Mouse (Mus musculus) liver, embryonic 11.5 days (tissue): ENCODE measurements around the gene Sfta2. TPM values are rescaled to one million over a fixed set of nuclear protein-coding genes. Genes with fewer than 3 reads are reported as not detected.

Experiments used
- ATAC-seq: fragments of 200-750 bp; cut with Nextera tagmentation; replicated peaks from 2 replicates; pipeline ENCODE4 v1.8.0; 2017; ENCODE audit warnings: moderate number of reproducible peaks, mild to moderate bottlenecking, moderate TSS enrichment, moderate library complexity; ENCODE audit not compliant: low FRiP score
- DNase-seq: peaks from one replicate; pipeline ENCODE4 v3.0.0-alpha.2; 2017; ENCODE audit warnings: low spot score
- H3K27ac ChIP-seq: fragments of 300-500 bp; sonication (generic); 2 replicates; pipeline ENCODE4 v1.5.1; 2014; ENCODE audit warnings: mild to moderate bottlenecking, low read depth, low read length, control low read depth
- H3K27me3 ChIP-seq: fragments of 300-500 bp; sonication (generic); replicated peaks from 2 replicates; pipeline ENCODE4 v1.6.1; 2014; ENCODE audit warnings: low read length, mixed read lengths; ENCODE audit not compliant: control insufficient read depth, insufficient read depth
- H3K36me3 ChIP-seq: fragments of 300-500 bp; sonication (generic); 2 replicates; pipeline ENCODE4 v1.6.1; 2014; ENCODE audit warnings: mild to moderate bottlenecking, low read length, moderate library complexity, mixed read lengths; ENCODE audit not compliant: control insufficient read depth, insufficient read depth
- H3K4me1 ChIP-seq: fragments of 300-500 bp; sonication (generic); replicated peaks from 2 replicates; pipeline ENCODE4 v1.6.1; 2014; ENCODE audit warnings: low read length, mixed read lengths; ENCODE audit not compliant: control insufficient read depth, insufficient read depth
- H3K4me2 ChIP-seq: fragments of 300-500 bp; sonication (generic); 2 replicates; pipeline ENCODE4 v1.6.1; 2014; ENCODE audit warnings: mild to moderate bottlenecking, control low read depth, moderate library complexity
- H3K4me3 ChIP-seq: fragments of 300-500 bp; sonication (generic); 2 replicates; pipeline ENCODE4 v1.5.1; 2014; ENCODE audit warnings: low read depth, low read length, control low read depth
- H3K9ac ChIP-seq: fragments of 300-500 bp; sonication (generic); 2 replicates; pipeline ENCODE4 v1.6.1; 2014; ENCODE audit warnings: low read depth, low read length, control low read depth
- H3K9me3 ChIP-seq: fragments of 300-500 bp; sonication (generic); 2 replicates; pipeline ENCODE4 v1.6.1; 2016; ENCODE audit warnings: low read length, inconsistent platforms, mixed read lengths; ENCODE audit not compliant: control insufficient read depth
- WGBS: fragments of 180-500 bp; shearing (Covaris S2); extraction: QIAGEN DNeasy Blood & Tissue Kit; methylation state at CpG from one replicate; pipeline ENCODE4 v1.1.7; 2014; 5-methylcytosine and 5-hydroxymethylcytosine counted together
- polyA plus RNA-seq: library from polyadenylated mRNA; unstranded; fragments of >200 nt; fragmentation: Nextera tagmentation; extraction: Ambion mirVana; gene quantifications from 2 replicates; pipeline ENCODE4 v1.2.1, GENCODE M21; 2014

Sfta2 gene
- polyA plus RNA-seq, 1 experiment from 2014 or later: 0.32 TPM

DNA sequence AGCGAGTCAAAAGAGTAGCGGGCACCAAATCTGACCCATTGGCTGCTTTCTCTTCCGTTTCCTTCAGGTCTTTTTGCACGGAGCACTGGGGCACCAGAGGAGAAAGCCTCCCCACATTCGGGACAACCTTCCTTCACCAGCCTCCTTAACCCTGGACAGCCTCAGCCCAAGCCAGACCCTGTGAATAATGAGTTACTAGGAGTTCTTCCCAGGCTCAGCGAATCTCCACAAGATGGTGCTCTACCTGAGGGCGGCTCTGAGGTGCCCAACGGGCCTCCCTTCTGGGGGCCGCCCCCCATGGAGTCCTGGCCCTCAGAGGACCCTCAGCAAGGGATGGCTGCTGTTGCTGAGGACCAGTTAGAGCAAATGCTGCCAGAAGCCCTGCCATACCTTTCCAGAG, 33.6 kb upstream of the Sfta2 start:
- 23% methylated on average over 9 of the region's 9 CpGs for WGBS
- H3K4me1 ChIP-seq: no peaks in the 10 kb centered on the region
- H3K4me2 ChIP-seq: no peak overlapping the region
- no peak overlapping the region for H3K27ac ChIP-seq
- H3K36me3 ChIP-seq: no peaks in the 10 kb centered on the region
- no peak for ATAC-seq
- no peaks in the 10 kb centered on the region for H3K9me3 ChIP-seq
- DNase-seq: no peak
- no peak overlapping the region for H3K4me3 ChIP-seq
- no peak overlapping the region for H3K9ac ChIP-seq
- H3K27me3 ChIP-seq: peaks cover 30% of the 10 kb centered on the region

DNA sequence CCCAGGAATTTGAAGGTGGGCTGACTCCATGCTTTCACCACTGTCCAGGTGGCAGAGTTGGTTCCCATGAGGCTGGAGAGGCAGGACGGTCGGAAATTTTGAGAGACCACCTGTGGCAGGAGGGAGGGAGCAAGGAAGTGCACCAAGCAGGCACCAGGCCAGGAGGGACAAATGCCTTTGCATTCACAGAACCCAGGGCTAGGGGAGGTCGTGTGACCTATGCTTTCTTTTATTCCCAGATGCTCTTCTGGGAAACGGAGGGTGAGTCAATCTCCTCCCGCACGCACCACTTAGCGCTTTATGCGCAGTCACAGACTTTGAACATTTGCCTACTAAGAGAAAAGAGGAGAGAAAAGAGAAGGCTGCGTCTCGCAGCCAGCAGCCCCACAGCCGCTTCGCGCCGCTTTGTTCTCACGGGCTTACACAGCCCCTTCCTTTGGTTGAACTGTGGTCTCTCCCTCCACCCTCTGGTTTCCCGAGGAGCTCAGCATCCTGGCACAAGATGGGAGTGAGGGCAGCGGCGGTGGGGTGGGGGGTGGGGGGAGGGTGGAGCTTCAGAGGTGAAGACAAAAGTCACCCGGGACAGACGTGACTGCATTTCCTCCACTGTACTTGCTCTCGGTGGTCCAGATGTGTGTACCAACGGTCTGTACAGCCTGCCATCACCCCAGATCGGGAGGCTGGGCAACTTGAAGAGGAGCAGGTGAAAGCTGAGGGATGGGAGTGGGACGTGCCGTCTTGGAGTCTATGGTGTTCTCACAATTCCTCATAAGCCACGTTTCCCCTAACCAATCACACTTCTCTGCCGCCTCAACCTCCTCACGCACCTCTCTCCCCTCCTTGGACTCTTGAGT, 32.0 kb upstream of the Sfta2 start:
- Histone ChIP-seq H3K4me3 (0 out of 2 replicates have a peak overlapping the region, but pooled peaks have one; percentile 15), H3K9me3 (no peaks in the 10 kb centered on the region), H3K27ac (no peak overlapping the region), H3K4me1 (no peaks in the 10 kb centered on the region), H3K9ac (no peak overlapping the region), H3K4me2 (peak overlapping the region; percentile 47), H3K27me3 (peaks cover 30% of the 10 kb centered on the region), H3K36me3 (no peaks in the 10 kb centered on the region)
- no peak for ATAC-seq
- WGBS: 3% methylated on average over 28 of the region's 28 CpGs
- no peak for DNase-seq

DNA sequence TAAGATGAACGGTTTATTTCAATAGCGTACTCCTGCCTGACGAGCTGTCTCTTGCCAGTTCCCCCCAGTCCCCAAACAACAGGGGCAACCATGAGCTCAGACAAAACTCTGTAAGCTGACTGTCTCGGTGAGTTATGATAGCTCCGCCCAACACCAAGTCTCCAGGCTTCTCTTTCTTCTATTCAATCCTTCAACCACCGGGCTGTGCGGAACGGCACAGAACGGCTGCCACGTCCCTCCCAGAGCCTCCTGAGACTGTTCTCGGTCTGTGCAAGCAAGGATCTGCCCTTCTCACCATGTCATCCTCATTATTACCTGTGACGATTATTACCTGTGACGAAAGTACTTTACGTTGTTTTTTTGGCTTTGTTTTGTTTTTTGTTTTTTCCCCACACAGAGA, 30.5 kb upstream of the Sfta2 start:
- Histone ChIP-seq H3K4me3 (no peak overlapping the region), H3K4me1 (no peaks in the 10 kb centered on the region), H3K9ac (no peak overlapping the region), H3K27me3 (peaks cover 38% of the 10 kb centered on the region), H3K4me2 (no peak overlapping the region), H3K9me3 (no peaks in the 10 kb centered on the region), H3K36me3 (no peaks in the 10 kb centered on the region), H3K27ac (no peak overlapping the region)
- DNase-seq (no peak), ATAC-seq (no peak)
- WGBS: 80% methylated on average over 14 of the region's 14 CpGs

- DNase-seq (no peak), ATAC-seq (no peak)
- WGBS: 90% methylated on average over 7 of the region's 7 CpGs
- no peaks in the 10 kb centered on the region for H3K9me3 ChIP-seq
- H3K27me3 ChIP-seq: peaks cover 43% of the 10 kb centered on the region
- no peaks in the 10 kb centered on the region for H3K36me3 ChIP-seq
- H3K9ac ChIP-seq: no peak overlapping the region
- H3K4me2 ChIP-seq: no peak overlapping the region
- H3K27ac ChIP-seq: no peak overlapping the region
- no peak overlapping the region for H3K4me3 ChIP-seq
- no peaks in the 10 kb centered on the region for H3K4me1 ChIP-seq
These were observed 29.9 kb upstream of the Sfta2 start for GRCm38 (mm10) chr17:35571477-35571876.

GRCm38 (mm10) chr17:35578211-35578610, 23.1 kb upstream of the Sfta2 start:
- peak; percentile 57 for DNase-seq
- H3K27me3 ChIP-seq: peaks cover 16% of the 10 kb centered on the region
- no peak overlapping the region for H3K9ac ChIP-seq
- no peak overlapping the region for H3K27ac ChIP-seq
- no peaks in the 10 kb centered on the region for H3K4me1 ChIP-seq
- no peak for ATAC-seq
- WGBS: 20% methylated on average over 6 of the region's 6 CpGs
- H3K4me2 ChIP-seq: no peak overlapping the region
- 0 out of 2 replicates have a peak, but pooled peaks cover 3% of the 10 kb centered on the region for H3K9me3 ChIP-seq
- H3K36me3 ChIP-seq: no peaks in the 10 kb centered on the region
- no peak overlapping the region for H3K4me3 ChIP-seq

- ATAC-seq (no peak), DNase-seq (no peak)
- H3K4me3 ChIP-seq: no peak overlapping the region
- 84% methylated on average over 1 of the region's 1 CpGs for WGBS
- H3K27ac ChIP-seq: no peak overlapping the region
- H3K4me1 ChIP-seq: no peaks in the 10 kb centered on the region
- H3K9ac ChIP-seq: no peak overlapping the region
- 0 out of 2 replicates have a peak, but pooled peaks cover 3% of the 10 kb centered on the region for H3K9me3 ChIP-seq
- no peaks in the 10 kb centered on the region for H3K36me3 ChIP-seq
- H3K27me3 ChIP-seq: peaks cover 3% of the 10 kb centered on the region; the same call in 1 of the 2 replicates
- no peak overlapping the region for H3K4me2 ChIP-seq
These were observed 18.4 kb upstream of the Sfta2 start for GRCm38 (mm10) chr17:35582900-35583299.

GRCm38 (mm10) chr17:35584330-35584937, 16.9 kb upstream of the Sfta2 start:
- H3K27me3 ChIP-seq: 0 out of 2 replicates have a peak, but pooled peaks cover 3% of the 10 kb centered on the region
- no peak for ATAC-seq
- no peak for DNase-seq
- no peak overlapping the region for H3K4me2 ChIP-seq
- H3K36me3 ChIP-seq: no peaks in the 10 kb centered on the region
- WGBS: 19% methylated on average over 16 of the region's 16 CpGs
- no peak overlapping the region for H3K4me3 ChIP-seq
- H3K27ac ChIP-seq: no peak overlapping the region
- no peak overlapping the region for H3K9ac ChIP-seq
- H3K9me3 ChIP-seq: no peaks in the 10 kb centered on the region
- no peaks in the 10 kb centered on the region for H3K4me1 ChIP-seq

GRCm38 (mm10) chr17:35587291-35587690, 14.1 kb upstream of the Sfta2 start:
- 76% methylated on average over 1 of the region's 1 CpGs for WGBS
- no peak overlapping the region for H3K4me3 ChIP-seq
- H3K9ac ChIP-seq: no peak overlapping the region
- H3K4me2 ChIP-seq: no peak overlapping the region
- DNase-seq: no peak
- no peak for ATAC-seq
- H3K27me3 ChIP-seq: 0 out of 2 replicates have a peak, but pooled peaks cover 3% of the 10 kb centered on the region
- H3K27ac ChIP-seq: no peak overlapping the region
- no peaks in the 10 kb centered on the region for H3K9me3 ChIP-seq
- no peaks in the 10 kb centered on the region for H3K4me1 ChIP-seq
- H3K36me3 ChIP-seq: no peaks in the 10 kb centered on the region
